Mouse (Mus musculus) C3H10T1/2 (cell line): ENCODE results near the gene Gm47429. TPM values are rescaled to one million over a fixed set of nuclear protein-coding genes. Genes with fewer than 3 reads are reported as not detected.

Experiments
- polyA plus RNA-seq, 2 experiments: library from polyadenylated mRNA; unstranded; fragments of >200 nt; fragmentation: generic; extraction: Trizol; gene quantifications; one replicate each; pipeline ENCODE4 v1.2.1; 2012; ENCODE audit warnings: missing spikeins in 2 of 2

Gm47429 gene
- not detected for polyA plus RNA-seq

GRCm38 (mm10) chr13:50443812-50444211 is at the start of gene Gm47429:
Gene Gm47429, minus strand, starts transcription at chr13:50443912.

DNA sequence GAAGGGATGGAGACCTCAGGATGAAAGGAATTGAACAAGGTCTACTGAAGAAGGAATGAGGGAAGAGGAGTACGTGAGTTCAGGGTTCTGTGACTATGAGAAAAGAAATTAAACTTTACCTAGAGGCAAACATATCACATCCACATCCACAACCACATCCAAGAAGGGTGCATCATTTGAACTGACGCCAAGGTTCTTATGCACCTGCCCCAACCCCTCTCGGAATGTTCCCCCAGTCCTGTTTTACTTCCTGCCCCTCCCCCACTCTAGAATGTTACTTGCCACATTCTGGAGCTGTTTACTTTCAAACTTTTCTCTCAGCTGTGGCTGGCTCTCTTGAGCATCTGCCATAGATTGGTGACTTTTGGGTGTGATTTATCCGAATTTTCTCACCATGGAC is 23.3 kb upstream of the Gm47429 start, which contains the start of gene Nutm2:
Gene Nutm2, plus strand, starts transcription at position 301 of the 400 bp plus-strand sequence.

GRCm38 (mm10) chr13:50417389-50418183 is 26.1 kb downstream of the Gm47429 start, which contains the start of gene Fbxw17:
Gene Fbxw17, plus strand, starts transcription at chr13:50417864.

Other genes starting within 250 kb of the Gm47429 start
- not detected for gene Gm906, start 193.6 kb downstream of the Gm47429 start, polyA plus RNA-seq
- gene Fbxw17, start 26.0 kb downstream of the Gm47429 start, polyA plus RNA-seq = 10 to 100 TPM; 11.5 to 31.3 TPM
- gene Nutm2, start 23.4 kb upstream of the Gm47429 start, polyA plus RNA-seq = not detected
- gene Gm904, start 199.3 kb upstream of the Gm47429 start, polyA plus RNA-seq = under 1 TPM in 1 of 2 experiments, not detected in 1; 0.11 TPM